Mouse (Mus musculus) forebrain, embryonic 11.5 days (tissue): ENCODE data around the gene Ing4. TPM values are rescaled to one million over a fixed set of nuclear protein-coding genes. Genes with fewer than 3 reads are reported as not detected.
"Not testable (repeated sequence)": the region's sequence is repeated elsewhere in the genome, so short reads cannot be mapped to it uniquely, and the experiment has no call there.

Source experiments
- ATAC-seq: fragments of 200-750 bp; cut with Nextera tagmentation; replicated peaks from 2 replicates; pipeline ENCODE4 v1.8.0; 2017; ENCODE audit warnings: moderate TSS enrichment; ENCODE audit not compliant: low FRiP score
- DNase-seq: peaks from one replicate; pipeline ENCODE4 v3.0.0-alpha.2; 2017; ENCODE audit warnings: low spot score
- H3K27ac ChIP-seq: fragments of 300-500 bp; sonication (generic); 2 replicates; pipeline ENCODE4 v1.5.1; 2014; ENCODE audit warnings: low read depth, low read length
- H3K27me3 ChIP-seq: fragments of 300-500 bp; sonication (generic); 2 replicates; pipeline ENCODE4 v1.6.1; 2014; ENCODE audit warnings: mild to moderate bottlenecking, low read length, mixed read lengths; ENCODE audit not compliant: control insufficient read depth, insufficient read depth
- H3K36me3 ChIP-seq: fragments of 300-500 bp; sonication (generic); 2 replicates; pipeline ENCODE4 v1.6.1; 2014; ENCODE audit warnings: mild to moderate bottlenecking, low read length, moderate library complexity, mixed read lengths; ENCODE audit not compliant: control insufficient read depth, insufficient read depth
- H3K4me1 ChIP-seq: fragments of 300-500 bp; sonication (generic); replicated peaks from 2 replicates; pipeline ENCODE4 v1.6.1; 2014; ENCODE audit warnings: low read length, mixed read lengths; ENCODE audit not compliant: control insufficient read depth, insufficient read depth
- H3K4me2 ChIP-seq: fragments of 300-500 bp; sonication (generic); 2 replicates; pipeline ENCODE4 v1.6.1; 2014; ENCODE audit warnings: low read depth, mild to moderate bottlenecking, low read length, moderate library complexity, mixed read lengths; ENCODE audit not compliant: severe bottlenecking
- H3K4me3 ChIP-seq: fragments of 300-500 bp; sonication (generic); 2 replicates; pipeline ENCODE4 v1.5.1; 2014; ENCODE audit warnings: low read depth, low read length
- H3K9ac ChIP-seq: fragments of 300-500 bp; sonication (generic); 2 replicates; pipeline ENCODE4 v1.6.1; 2014; ENCODE audit warnings: low read length
- H3K9me3 ChIP-seq: fragments of 300-500 bp; sonication (generic); 2 replicates; pipeline ENCODE4 v1.6.1; 2016; ENCODE audit warnings: low read length, mixed read lengths; ENCODE audit not compliant: control insufficient read depth
- WGBS: fragments of 180-500 bp; shearing (Covaris S2); extraction: QIAGEN DNeasy Blood & Tissue Kit; methylation state at CpG from one replicate; pipeline ENCODE4 v1.1.7; 2014; 5-methylcytosine and 5-hydroxymethylcytosine counted together
- polyA plus RNA-seq: library from polyadenylated mRNA; unstranded; fragments of >200 nt; fragmentation: Nextera tagmentation; extraction: Ambion mirVana; gene quantifications from 2 replicates; pipeline ENCODE4 v1.2.1, GENCODE M21; 2014

Gene Ing4
- polyA plus RNA-seq, 1 experiment from 2014 or later: 126 TPM

GRCm38 (mm10) chr6:125017682-125018081, 21.9 kb upstream of the Ing4 start:
- H3K27me3 ChIP-seq: no peaks in the 10 kb centered on the region
- DNase-seq: no peak
- H3K4me2 ChIP-seq: no peak overlapping the region
- no peaks in the 10 kb centered on the region for H3K9me3 ChIP-seq
- H3K9ac ChIP-seq: no peak overlapping the region
- 94% methylated on average over 3 of the region's 3 CpGs for WGBS
- H3K4me3 ChIP-seq: no peak overlapping the region
- H3K4me1 ChIP-seq: no peaks in the 10 kb centered on the region
- ATAC-seq: no peak
- peaks cover 3% of the 10 kb centered on the region; the same call in 1 of the 2 replicates for H3K36me3 ChIP-seq
- H3K27ac ChIP-seq: no peak overlapping the region

GRCm38 (mm10) chr6:125030532-125030931, 9.0 kb upstream of the Ing4 start:
- not testable (repeated sequence) for H3K9ac ChIP-seq, H3K27me3 ChIP-seq, H3K27ac ChIP-seq, H3K4me2 ChIP-seq, H3K4me3 ChIP-seq, H3K9me3 ChIP-seq, H3K4me1 ChIP-seq
- WGBS: 18% methylated on average over 6 of the region's 9 CpGs
- DNase-seq (peak; percentile 85), ATAC-seq (0 out of 2 replicates have a peak, but pooled peaks have one; percentile 46)
- H3K36me3 ChIP-seq: peaks cover 14% of the 10 kb centered on the region; the same call in 1 of the 2 replicates

- Histone ChIP-seq H3K4me3 (no peak overlapping the region), H3K36me3 (peaks cover 18% of the 10 kb centered on the region; the same call in 1 of the 2 replicates), H3K27me3 (no peaks in the 10 kb centered on the region), H3K4me1 (no peaks in the 10 kb centered on the region), H3K9me3 (no peaks in the 10 kb centered on the region), H3K4me2 (no peak overlapping the region), H3K9ac (no peak overlapping the region), H3K27ac (no peak overlapping the region)
- 89% methylated on average over 16 of the region's 16 CpGs for WGBS
- DNase-seq: no peak
- no peak for ATAC-seq
Observed at GRCm38 (mm10) chr6:125031604-125032003, 8.0 kb upstream of the Ing4 start.

GRCm38 (mm10) chr6:125038666-125039065, 894 bp upstream of the Ing4 start:
- Histone ChIP-seq H3K27ac (no peak overlapping the region), H3K4me1 (peaks cover 2% of the 10 kb centered on the region; the same call in 1 of the 2 replicates), H3K4me3 (no peak overlapping the region), H3K4me2 (peak overlapping the region; percentile 39; the same call in 1 of the 2 replicates), H3K9me3 (no peaks in the 10 kb centered on the region), H3K27me3 (no peaks in the 10 kb centered on the region), H3K36me3 (peaks cover 4% of the 10 kb centered on the region; the same call in 1 of the 2 replicates), H3K9ac (no peak overlapping the region)
- ATAC-seq (no peak), DNase-seq (no peak)
- 92% methylated on average over 4 of the region's 4 CpGs for WGBS

GRCm38 (mm10) chr6:125039131-125039530, 429 bp upstream of the Ing4 start:
- no peak; the same call in 1 of the 2 replicates for ATAC-seq
- DNase-seq: no peak
- Histone ChIP-seq H3K4me2 (peak overlapping the region; percentile 39), H3K36me3 (peaks cover 4% of the 10 kb centered on the region; the same call in 1 of the 2 replicates), H3K9ac (peak overlapping the region; percentile 1; the same call in 1 of the 2 replicates), H3K27me3 (no peaks in the 10 kb centered on the region), H3K27ac (0 out of 2 replicates have a peak overlapping the region, but pooled peaks have one; percentile 31), H3K4me1 (peaks cover 2% of the 10 kb centered on the region; the same call in 1 of the 2 replicates), H3K9me3 (no peaks in the 10 kb centered on the region), H3K4me3 (peak overlapping the region; percentile 46; the same call in 1 of the 2 replicates)
- 5% methylated on average over 8 of the region's 8 CpGs for WGBS

- WGBS: 17% methylated on average over 7 of the region's 7 CpGs
- peak overlapping the region; percentile 77 for H3K4me2 ChIP-seq
- H3K27me3 ChIP-seq: no peaks in the 10 kb centered on the region
- peak overlapping the region; percentile 46 for H3K4me3 ChIP-seq
- peak overlapping the region; percentile 58 for H3K9ac ChIP-seq
- DNase-seq (no peak), ATAC-seq (no peak)
- no peaks in the 10 kb centered on the region for H3K9me3 ChIP-seq
- H3K36me3 ChIP-seq: peaks cover 7% of the 10 kb centered on the region; the same call in 1 of the 2 replicates
- H3K27ac ChIP-seq: no peak overlapping the region
- peaks cover 2% of the 10 kb centered on the region; the same call in 1 of the 2 replicates for H3K4me1 ChIP-seq
Observed at GRCm38 (mm10) chr6:125040221-125040620, 661 bp downstream of the Ing4 start.

- H3K27ac ChIP-seq: no peak overlapping the region
- DNase-seq (no peak), ATAC-seq (no peak)
- WGBS: 93% methylated on average over 7 of the region's 7 CpGs
- H3K27me3 ChIP-seq: no peaks in the 10 kb centered on the region
- no peak overlapping the region for H3K4me2 ChIP-seq
- H3K4me1 ChIP-seq: peaks cover 2% of the 10 kb centered on the region; the same call in 1 of the 2 replicates
- H3K9ac ChIP-seq: no peak overlapping the region
- peaks cover 3% of the 10 kb centered on the region; the same call in 1 of the 2 replicates for H3K36me3 ChIP-seq
- no peaks in the 10 kb centered on the region for H3K9me3 ChIP-seq
- H3K4me3 ChIP-seq: no peak overlapping the region
Observed at GRCm38 (mm10) chr6:125041047-125041446, 1.5 kb downstream of the Ing4 start.

GRCm38 (mm10) chr6:125042081-125042480, 2.5 kb downstream of the Ing4 start:
- no peak overlapping the region for H3K4me2 ChIP-seq
- no peaks in the 10 kb centered on the region for H3K9me3 ChIP-seq
- ATAC-seq (no peak), DNase-seq (no peak)
- peaks cover 2% of the 10 kb centered on the region; the same call in 1 of the 2 replicates for H3K4me1 ChIP-seq
- H3K9ac ChIP-seq: no peak overlapping the region
- no peak overlapping the region for H3K27ac ChIP-seq
- peaks cover 3% of the 10 kb centered on the region; the same call in 1 of the 2 replicates for H3K36me3 ChIP-seq
- no peak overlapping the region for H3K4me3 ChIP-seq
- H3K27me3 ChIP-seq: no peaks in the 10 kb centered on the region
- WGBS: 96% methylated on average over 7 of the region's 7 CpGs

GRCm38 (mm10) chr6:125046691-125047090, 7.1 kb downstream of the Ing4 start:
- Histone ChIP-seq H3K4me3 (no peak overlapping the region), H3K9ac (no peak overlapping the region), H3K27ac (no peak overlapping the region), H3K9me3 (no peaks in the 10 kb centered on the region), H3K36me3 (peaks cover 6% of the 10 kb centered on the region), H3K4me2 (no peak overlapping the region), H3K27me3 (no peaks in the 10 kb centered on the region), H3K4me1 (no peaks in the 10 kb centered on the region)
- DNase-seq (peak; percentile 89), ATAC-seq (peak; percentile 47; the same call in 1 of the 2 replicates)
- 46% methylated on average over 5 of the region's 5 CpGs for WGBS
